Mouse (Mus musculus): ENCODE data around the gene Men1. TPM values are rescaled to one million over a fixed set of nuclear protein-coding genes. Genes with fewer than 3 reads are reported as not detected.
"Not testable (repeated sequence)": the region's sequence is repeated elsewhere in the genome, so short reads cannot be mapped to it uniquely, and the experiment has no call there.

Men1 gene
- 19.2 and 30.8 TPM in 2 replicates for total RNA-seq (2017)

- peak; percentile 92 for ATAC-seq (replicated peaks; ENCODE audit: low read depth, poor library complexity, severe bottlenecking)
Observed at GRCm38 (mm10) chr19:6334673-6335457, at the start of gene Men1. Gene Men1 (plus strand): TSS chr19:6334979.

- ATAC-seq (replicated peaks; ENCODE audit: low read depth, poor library complexity, severe bottlenecking), result no peak
Observed at GRCm38 (mm10) chr19:6285226-6285625, 49.6 kb upstream of the Men1 start.

GRCm38 (mm10) chr19:6285632-6286433 is 48.9 kb upstream of the Men1 start:
- 0 out of 2 replicates have a peak, but pooled peaks have one; percentile 6 for ATAC-seq (replicated peaks; ENCODE audit: low read depth, poor library complexity, severe bottlenecking)

GRCm38 (mm10) chr19:6286434-6287401 is 48.1 kb upstream of the Men1 start:
- ATAC-seq (replicated peaks; ENCODE audit: low read depth, poor library complexity, severe bottlenecking), result no peak

DNA sequence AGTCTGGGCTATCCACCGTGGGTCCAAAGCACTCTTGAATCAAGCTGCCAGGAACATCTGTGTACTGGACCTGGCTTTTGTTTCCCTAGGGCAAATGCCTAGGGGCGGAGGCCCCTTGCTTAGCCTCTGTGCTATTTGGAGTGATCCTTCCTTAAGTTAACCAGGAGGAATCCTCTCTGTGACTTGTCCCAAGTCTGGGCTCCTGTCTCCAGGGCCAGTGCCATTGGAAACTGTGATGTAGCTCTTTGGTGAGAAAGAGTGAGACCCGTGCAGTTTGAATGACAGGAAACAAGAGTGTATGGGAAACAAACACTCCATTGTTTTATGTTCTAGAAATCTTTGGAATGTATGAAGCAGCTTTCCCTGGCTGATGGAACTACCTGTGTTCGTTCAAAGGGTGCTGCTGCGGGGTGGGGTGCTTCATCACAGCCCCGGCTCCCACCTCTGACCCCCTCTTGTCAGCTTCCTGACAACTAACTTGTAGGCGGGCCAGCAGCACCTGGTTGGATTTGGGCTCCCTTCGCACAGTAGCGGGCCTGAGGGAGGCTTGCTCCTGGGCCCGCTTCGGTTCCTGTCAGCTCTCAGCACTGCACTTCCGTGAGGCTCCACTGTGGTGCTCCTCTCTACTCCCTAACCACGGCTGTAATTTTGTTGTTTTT is 46.4 kb upstream of the Men1 start:
- no peak for ATAC-seq (replicated peaks; ENCODE audit: low read depth, poor library complexity, severe bottlenecking)

GRCm38 (mm10) chr19:6289696-6290238 is 45.0 kb upstream of the Men1 start:
- no peak for ATAC-seq (replicated peaks; ENCODE audit: low read depth, poor library complexity, severe bottlenecking)

DNA sequence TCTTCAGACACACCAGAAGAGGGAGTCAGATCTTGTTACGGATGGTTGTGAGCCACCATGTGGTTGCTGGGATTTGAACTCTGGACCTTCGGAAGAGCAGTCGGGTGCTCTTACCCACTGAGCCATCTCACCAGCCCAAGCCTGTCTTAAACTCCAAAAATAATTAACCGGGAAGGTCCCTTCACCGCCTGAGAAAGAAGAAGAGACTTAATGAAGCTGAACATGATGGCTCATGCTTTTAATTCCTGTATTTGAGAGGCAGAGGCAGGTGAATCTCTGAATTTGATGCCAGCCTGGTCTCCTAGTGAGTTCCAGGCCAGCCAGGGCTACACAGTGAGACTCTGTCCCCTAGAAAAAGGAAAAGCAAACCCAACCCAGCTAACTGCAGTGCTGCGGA is 44.1 kb upstream of the Men1 start:
- not testable (repeated sequence) for ATAC-seq (replicated peaks; ENCODE audit: low read depth, poor library complexity, severe bottlenecking)

DNA sequence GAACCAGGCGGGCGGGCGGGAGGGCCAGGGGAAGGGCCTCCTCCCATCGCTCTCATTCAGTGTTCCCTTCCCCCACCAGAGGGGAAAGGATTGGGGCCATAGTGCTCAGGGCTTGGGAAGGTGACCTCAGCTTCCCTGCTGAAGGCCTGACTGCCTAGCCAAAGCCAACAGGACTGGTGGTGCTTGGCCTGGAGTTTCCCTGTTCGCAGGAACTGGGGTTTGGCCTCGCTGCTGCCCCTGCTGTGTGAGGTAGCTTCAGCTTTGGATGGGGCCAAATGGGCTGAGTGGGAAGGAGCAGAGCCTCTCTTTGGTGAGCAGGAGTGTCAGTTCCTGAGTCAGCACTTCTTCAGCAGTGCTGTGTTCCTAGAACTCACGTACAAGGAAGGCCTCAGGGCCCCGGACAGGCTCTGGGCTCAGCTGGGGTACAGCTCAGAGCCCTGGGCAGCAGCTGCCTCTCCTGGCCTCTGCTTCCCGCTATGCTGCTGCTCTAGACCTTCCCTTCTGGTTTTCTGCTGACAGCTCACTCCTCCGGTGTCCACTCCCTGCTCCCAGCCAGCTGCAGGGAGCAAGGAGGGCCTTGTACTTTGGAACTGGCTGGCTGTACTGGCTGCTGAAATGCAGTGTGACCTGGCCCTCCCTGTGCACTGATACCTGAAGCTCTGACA is 43.5 kb upstream of the Men1 start:
- ATAC-seq (replicated peaks; ENCODE audit: low read depth, poor library complexity, severe bottlenecking), result no peak

DNA sequence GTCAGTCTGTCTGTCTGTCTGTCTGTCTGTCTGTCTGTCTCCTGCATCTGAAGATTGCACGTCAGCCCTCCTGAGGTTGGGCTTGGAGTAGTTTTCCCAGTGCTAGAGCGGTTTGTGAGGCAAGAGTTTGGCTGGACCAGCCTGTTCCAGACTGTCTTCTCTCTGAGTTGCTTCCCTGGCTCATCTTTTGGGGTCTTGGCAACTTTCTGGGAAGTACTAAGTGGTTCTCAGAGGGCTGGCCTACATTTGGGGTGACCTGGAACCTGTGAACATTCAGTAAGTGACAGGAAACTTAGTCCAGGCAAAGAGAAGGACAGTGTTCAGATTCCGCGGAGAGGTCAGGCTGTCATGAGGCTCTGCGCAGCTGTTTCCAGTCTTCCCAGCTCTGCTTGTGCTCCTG is 42.5 kb upstream of the Men1 start:
- ATAC-seq (replicated peaks; ENCODE audit: low read depth, poor library complexity, severe bottlenecking), result no peak

DNA sequence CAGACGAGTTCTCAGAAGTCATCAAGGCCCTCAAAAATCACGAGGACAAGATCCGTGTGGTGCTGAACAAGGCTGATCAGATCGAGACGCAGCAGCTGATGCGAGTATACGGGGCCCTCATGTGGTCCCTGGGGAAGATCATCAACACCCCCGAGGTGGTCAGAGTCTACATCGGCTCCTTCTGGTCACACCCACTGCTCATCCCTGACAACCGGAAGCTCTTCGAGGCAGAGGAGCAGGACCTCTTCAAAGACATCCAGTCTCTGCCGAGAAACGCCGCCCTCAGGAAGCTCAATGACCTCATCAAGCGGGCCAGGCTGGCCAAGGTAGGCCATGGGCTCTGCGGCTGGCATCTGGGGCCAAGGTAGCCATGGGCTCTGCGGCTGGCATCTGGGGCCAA is 40.5 kb upstream of the Men1 start:
- ATAC-seq (replicated peaks; ENCODE audit: low read depth, poor library complexity, severe bottlenecking), result no peak

GRCm38 (mm10) chr19:6296551-6297210 is 38.1 kb upstream of the Men1 start:
- no peak for ATAC-seq (replicated peaks; ENCODE audit: low read depth, poor library complexity, severe bottlenecking)

DNA sequence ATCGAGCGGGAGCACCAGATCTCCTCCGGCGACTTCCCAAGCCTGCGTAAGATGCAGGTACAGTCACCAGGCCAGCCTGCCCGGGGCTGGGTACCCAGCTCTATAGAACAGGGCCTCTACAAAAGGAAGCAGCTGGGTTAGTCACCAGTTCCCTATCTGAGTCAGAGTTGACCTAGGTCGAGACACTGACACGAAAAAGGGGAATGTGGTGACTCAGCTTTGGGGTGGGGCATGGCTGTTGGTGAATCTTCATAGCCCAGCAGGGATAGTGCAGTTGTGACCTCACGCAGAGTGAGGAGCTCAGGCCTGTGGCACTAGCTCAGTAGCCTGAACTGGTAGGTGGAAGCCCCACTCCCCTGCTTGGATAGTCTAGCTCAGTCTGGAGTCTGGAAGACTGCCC is 37.1 kb upstream of the Men1 start:
- peak; percentile 76 for ATAC-seq (replicated peaks; ENCODE audit: low read depth, poor library complexity, severe bottlenecking)

GRCm38 (mm10) chr19:6299003-6299402 is 35.8 kb upstream of the Men1 start:
- no peak for ATAC-seq (replicated peaks; ENCODE audit: low read depth, poor library complexity, severe bottlenecking)

DNA sequence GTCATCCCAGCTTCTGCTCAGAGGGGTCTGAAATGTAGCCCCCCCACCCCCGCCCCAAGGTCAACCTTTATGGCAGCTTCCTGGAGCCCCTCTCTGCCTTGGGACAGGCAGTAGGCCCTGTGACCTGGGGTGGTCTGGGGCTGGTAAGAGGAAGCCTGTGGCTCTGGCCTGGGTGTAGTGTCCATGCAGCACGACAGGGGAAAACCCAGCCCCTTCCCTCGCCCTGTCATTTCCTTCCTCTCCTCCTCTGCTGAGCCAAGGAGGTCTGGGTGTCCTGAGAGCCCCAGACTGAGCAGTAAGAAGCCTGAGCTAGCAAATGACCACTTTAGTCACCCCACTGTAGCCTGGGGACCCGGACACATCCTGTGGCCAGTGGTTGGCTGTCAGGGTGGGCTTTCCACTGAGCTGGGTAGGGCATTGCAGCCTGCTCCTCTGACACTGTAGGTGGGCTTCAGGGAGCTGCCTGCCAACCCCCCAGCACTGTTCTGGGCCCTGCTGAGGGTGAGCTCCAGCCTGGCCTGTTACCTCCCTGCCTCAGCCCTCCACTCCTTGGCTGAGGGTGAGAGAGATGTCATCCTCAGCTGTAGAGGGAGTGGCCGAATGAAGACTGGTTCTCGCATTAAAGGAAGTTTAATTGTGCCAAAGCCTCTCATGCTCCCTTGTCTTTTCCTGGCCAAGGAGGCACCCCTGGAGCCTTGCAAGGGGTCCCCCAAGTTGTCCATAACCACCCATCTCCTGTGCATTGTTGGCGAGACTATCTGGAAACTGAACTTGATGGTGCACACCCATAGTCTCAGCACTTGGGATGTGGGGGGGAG is 35.1 kb upstream of the Men1 start:
- ATAC-seq (replicated peaks; ENCODE audit: low read depth, poor library complexity, severe bottlenecking), result peak; percentile 34

GRCm38 (mm10) chr19:6300402-6300841 is 34.4 kb upstream of the Men1 start:
- no peak for ATAC-seq (replicated peaks; ENCODE audit: low read depth, poor library complexity, severe bottlenecking)

DNA sequence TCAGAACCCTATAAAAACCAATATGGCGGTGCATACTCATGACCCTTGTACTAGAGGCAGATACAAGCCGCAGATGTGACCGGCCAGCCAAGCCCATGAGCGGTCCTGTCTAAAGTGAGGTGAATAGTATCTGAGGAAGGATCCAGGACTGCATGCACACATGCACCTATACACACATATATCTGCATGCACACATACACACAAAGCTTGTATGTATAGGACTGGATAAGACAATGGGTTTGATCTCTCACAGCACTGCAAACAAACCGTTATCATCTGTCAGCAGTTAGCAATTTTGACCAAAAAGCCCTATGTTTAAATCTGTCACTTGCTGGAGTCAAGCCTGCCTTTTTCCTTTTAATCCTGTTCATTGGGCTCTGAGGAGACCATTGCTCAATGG is 32.7 kb upstream of the Men1 start:
- ATAC-seq (replicated peaks; ENCODE audit: low read depth, poor library complexity, severe bottlenecking), result no peak

DNA sequence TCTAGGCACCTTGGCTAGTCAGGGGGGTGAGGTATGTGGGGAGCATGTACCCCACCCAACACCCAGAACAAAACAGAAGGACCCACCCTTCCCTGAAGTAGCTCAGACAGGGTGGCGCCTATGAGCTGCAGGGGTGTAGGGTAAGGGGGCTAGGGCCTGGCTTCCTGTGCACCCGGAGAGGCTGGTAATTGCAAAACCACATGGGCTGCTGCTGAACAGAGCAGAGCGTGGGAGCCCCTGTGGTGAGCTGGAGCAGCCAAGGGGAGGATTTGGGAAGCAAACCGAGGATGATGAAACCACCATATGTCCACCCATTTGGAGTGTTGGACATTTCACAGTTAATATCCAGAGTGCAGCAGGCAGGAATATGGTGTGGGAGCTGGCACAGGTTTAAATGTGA is 32.3 kb upstream of the Men1 start:
- peak; percentile 8; the same call in 1 of the 2 replicates for ATAC-seq (replicated peaks; ENCODE audit: low read depth, poor library complexity, severe bottlenecking)

All from common myeloid progenitor, adult 5-6 weeks (primary cell).